Mouse (Mus musculus): ENCODE measurements around the gene Olfr1497. TPM values are rescaled to one million over a fixed set of nuclear protein-coding genes. Genes with fewer than 3 reads are reported as not detected.
"Not testable (repeated sequence)": the region's sequence is repeated elsewhere in the genome, so short reads cannot be mapped to it uniquely, and the experiment has no call there.

The Olfr1497 gene
- not detected in 2 replicates for polyA plus RNA-seq (2012; rRNA removed)

DNA sequence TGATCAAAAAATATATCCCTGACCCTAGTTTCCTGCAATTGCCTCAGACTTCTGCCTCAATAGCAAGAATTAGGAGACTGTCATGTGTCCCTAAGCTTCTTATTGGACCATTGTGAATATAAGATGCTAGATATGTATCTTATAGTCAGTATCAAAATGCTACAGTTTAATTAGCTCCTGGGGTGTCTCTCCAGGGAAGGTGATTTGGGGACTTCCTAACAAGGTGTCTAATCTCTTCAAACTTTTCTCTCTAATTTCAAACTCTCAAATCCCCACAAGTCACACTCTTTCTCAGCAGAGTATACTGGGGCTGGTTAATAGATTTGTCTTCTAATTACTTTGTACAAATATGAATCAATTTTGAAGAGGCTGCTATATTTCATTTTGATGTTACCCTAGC lies at the start of gene Olfr1497:
Gene Olfr1497, minus strand, starts transcription at position 101 of the 400 bp plus-strand sequence.
- H3K27ac ChIP-seq (ENCODE audit: insufficient read depth, low read depth, low read length): no peak within 1 kb of the TSS
- no peak within 1 kb of the TSS for H3K4me3 ChIP-seq (ENCODE audit: low read depth, low read length)
- H3K36me3 ChIP-seq (ENCODE audit: control insufficient read depth, insufficient read depth, low read length): no peaks in the 10 kb centered on the region
- H3K27me3 ChIP-seq (ENCODE audit: control insufficient read depth, insufficient read depth, low read length): no peaks in the 10 kb centered on the region
- H3K4me1 ChIP-seq (ENCODE audit: control insufficient read depth, insufficient read depth, insufficient read length, low read length): no peaks in the 10 kb centered on the region
- TF ChIP-seq POLR2A (IDR thresholded peaks at IDR 0.05; ENCODE audit: low read depth, low read length) (no peak), CTCF (IDR thresholded peaks at IDR 0.05; ENCODE audit: extremely low read depth, insufficient read length, insufficient replicate concordance, low read depth, low read length) (no peak)

DNA sequence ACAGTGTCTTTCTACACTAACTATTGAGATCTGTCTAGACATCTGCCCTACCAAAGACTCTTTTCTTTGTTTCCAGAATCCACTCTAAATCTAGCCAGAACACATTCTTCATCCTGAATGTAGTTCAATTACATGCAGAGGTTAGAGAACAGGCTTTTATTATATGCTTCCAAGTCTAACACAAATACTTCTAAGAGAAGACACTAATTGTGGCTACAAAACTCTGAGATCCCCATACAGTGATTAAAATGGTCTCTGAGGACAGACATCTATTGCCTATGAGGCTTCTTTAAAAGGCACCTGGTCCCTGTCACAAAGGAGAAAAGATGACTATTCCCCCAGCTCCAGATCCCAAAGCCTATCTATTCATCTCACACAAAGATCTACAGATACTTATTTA lies 32.4 kb upstream of the Olfr1497 start, which contains the start of gene Olfr1500:
Gene Olfr1500, minus strand, starts transcription at position 101 of the 400 bp plus-strand sequence.
- H3K4me1 ChIP-seq (ENCODE audit: control insufficient read depth, insufficient read depth, insufficient read length, low read length): no peaks in the 10 kb centered on the region
- no peaks in the 10 kb centered on the region for H3K27me3 ChIP-seq (ENCODE audit: control insufficient read depth, insufficient read depth, low read length)
- H3K36me3 ChIP-seq (ENCODE audit: control insufficient read depth, insufficient read depth, low read length): no peaks in the 10 kb centered on the region
- no peak within 1 kb of the TSS for H3K4me3 ChIP-seq (ENCODE audit: low read depth, low read length)
- H3K27ac ChIP-seq (ENCODE audit: insufficient read depth, low read depth, low read length): no peak within 1 kb of the TSS
- TF ChIP-seq CTCF (IDR thresholded peaks at IDR 0.05; ENCODE audit: extremely low read depth, insufficient read length, insufficient replicate concordance, low read depth, low read length) (no peak), POLR2A (IDR thresholded peaks at IDR 0.05; ENCODE audit: low read depth, low read length) (no peak)

DNA sequence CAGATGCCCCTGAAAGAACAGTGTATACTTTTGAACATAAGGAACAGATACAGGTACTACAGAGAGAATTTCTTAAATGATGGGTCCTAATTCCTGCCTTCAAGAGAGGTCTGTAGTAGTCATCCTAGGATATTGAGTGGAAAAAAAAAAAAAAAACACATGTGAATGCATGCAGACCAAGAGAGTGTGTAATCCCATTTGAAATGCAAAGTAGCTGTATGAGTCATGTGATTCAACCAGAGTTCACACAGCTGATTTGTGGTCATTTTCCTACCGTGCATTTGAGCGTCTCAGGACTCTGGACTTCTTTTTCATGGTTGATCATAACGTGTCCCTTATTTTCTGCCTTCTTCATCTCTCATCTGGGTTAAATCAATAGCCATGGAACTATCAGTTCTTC lies 30.4 kb upstream of the Olfr1497 start:
- TF ChIP-seq CTCF (IDR thresholded peaks at IDR 0.05; ENCODE audit: extremely low read depth, insufficient read length, insufficient replicate concordance, low read depth, low read length) (no peak), POLR2A (IDR thresholded peaks at IDR 0.05; ENCODE audit: low read depth, low read length) (no peak)
- no peaks in the 10 kb centered on the region for H3K4me1 ChIP-seq (ENCODE audit: control insufficient read depth, insufficient read depth, insufficient read length, low read length)
- WGBS: 71% methylated on average over 3 of the region's 3 CpGs
- H3K36me3 ChIP-seq (ENCODE audit: control insufficient read depth, insufficient read depth, low read length): no peaks in the 10 kb centered on the region
- H3K27ac ChIP-seq (ENCODE audit: insufficient read depth, low read depth, low read length): no peak overlapping the region
- no peak overlapping the region for H3K4me3 ChIP-seq (ENCODE audit: low read depth, low read length)
- no peaks in the 10 kb centered on the region for H3K27me3 ChIP-seq (ENCODE audit: control insufficient read depth, insufficient read depth, low read length)

DNA sequence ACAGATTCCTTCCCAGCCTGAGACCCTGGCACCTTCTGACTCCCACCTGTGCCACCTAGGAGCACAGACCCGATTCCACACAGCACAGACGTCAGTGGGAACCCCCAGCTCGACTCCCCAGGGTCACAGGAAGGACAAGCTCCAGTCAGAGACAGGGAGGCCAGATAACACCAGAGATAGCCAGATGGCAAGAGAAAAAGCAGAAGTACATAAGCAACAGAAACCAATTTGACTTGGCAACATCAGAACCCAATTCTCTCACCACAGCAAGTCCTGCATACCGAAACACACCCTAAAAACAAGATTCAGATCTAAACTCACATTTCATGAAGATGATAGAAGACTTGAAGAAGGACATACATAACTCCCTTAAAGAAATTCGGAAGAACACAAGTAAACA lies 22.8 kb upstream of the Olfr1497 start:
- Histone ChIP-seq H3K4me3 (ENCODE audit: low read depth, low read length) (no peak overlapping the region), H3K4me1 (ENCODE audit: control insufficient read depth, insufficient read depth, insufficient read length, low read length) (no peaks in the 10 kb centered on the region), H3K27ac (ENCODE audit: insufficient read depth, low read depth, low read length) (no peak overlapping the region), H3K27me3 (ENCODE audit: control insufficient read depth, insufficient read depth, low read length) (no peaks in the 10 kb centered on the region), H3K36me3 (ENCODE audit: control insufficient read depth, insufficient read depth, low read length) (no peaks in the 10 kb centered on the region)
- TF ChIP-seq CTCF (IDR thresholded peaks at IDR 0.05; ENCODE audit: extremely low read depth, insufficient read length, insufficient replicate concordance, low read depth, low read length): no peak
- no peak for TF ChIP-seq POLR2A (IDR thresholded peaks at IDR 0.05; ENCODE audit: low read depth, low read length)
- WGBS: 47% methylated on average over 5 of the region's 5 CpGs

DNA sequence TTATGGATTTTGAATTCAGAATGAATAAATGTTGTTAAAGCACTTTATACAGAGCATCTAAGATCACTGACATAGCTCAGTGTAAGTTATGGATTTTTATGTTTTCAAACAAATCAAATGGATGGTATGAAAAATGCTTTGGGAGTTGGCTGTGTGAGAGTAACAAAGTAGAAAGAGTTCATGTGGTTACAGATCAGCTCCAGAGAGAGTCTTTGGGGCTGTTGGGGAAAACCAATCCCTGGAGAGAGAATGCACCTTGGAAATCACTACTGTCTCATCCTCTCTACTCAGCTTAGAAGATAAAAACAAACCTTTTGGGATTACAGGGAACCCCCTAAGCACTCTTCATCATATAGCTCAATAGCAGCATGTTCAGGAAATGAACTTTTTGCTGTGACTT lies 21.3 kb upstream of the Olfr1497 start, which contains the start of gene Olfr1499:
Gene Olfr1499, minus strand, starts transcription at position 101 of the 400 bp plus-strand sequence.
- no peak within 1 kb of the TSS for H3K27ac ChIP-seq (ENCODE audit: insufficient read depth, low read depth, low read length)
- H3K27me3 ChIP-seq (ENCODE audit: control insufficient read depth, insufficient read depth, low read length): no peaks in the 10 kb centered on the region
- H3K36me3 ChIP-seq (ENCODE audit: control insufficient read depth, insufficient read depth, low read length): no peaks in the 10 kb centered on the region
- no peak within 1 kb of the TSS for H3K4me3 ChIP-seq (ENCODE audit: low read depth, low read length)
- no peaks in the 10 kb centered on the region for H3K4me1 ChIP-seq (ENCODE audit: control insufficient read depth, insufficient read depth, insufficient read length, low read length)
- TF ChIP-seq CTCF (IDR thresholded peaks at IDR 0.05; ENCODE audit: extremely low read depth, insufficient read length, insufficient replicate concordance, low read depth, low read length): no peak
- no peak for TF ChIP-seq POLR2A (IDR thresholded peaks at IDR 0.05; ENCODE audit: low read depth, low read length)

DNA sequence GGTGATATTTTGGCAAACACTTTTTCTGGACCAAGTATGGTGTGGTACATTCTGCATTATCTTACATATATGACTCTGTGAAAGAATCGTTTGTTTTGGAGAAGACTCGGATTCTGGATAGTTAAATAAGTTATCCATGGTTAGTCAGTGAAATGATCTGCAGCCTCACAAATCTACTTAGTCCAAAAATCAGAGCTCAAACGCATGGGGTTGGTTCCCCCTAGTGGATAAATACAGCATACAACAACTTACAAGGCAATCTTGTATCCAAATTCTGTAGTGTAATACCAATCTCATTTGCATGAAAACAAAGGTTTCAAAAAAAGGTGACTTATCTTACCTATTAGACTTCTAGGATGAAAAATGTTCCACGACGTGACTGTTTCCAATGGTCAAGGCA lies 20.8 kb upstream of the Olfr1497 start:
- Histone ChIP-seq H3K4me1 (ENCODE audit: control insufficient read depth, insufficient read depth, insufficient read length, low read length) (no peaks in the 10 kb centered on the region), H3K27ac (ENCODE audit: insufficient read depth, low read depth, low read length) (no peak overlapping the region), H3K36me3 (ENCODE audit: control insufficient read depth, insufficient read depth, low read length) (no peaks in the 10 kb centered on the region), H3K27me3 (ENCODE audit: control insufficient read depth, insufficient read depth, low read length) (no peaks in the 10 kb centered on the region), H3K4me3 (ENCODE audit: low read depth, low read length) (no peak overlapping the region)
- WGBS: 29% methylated on average over 5 of the region's 5 CpGs
- TF ChIP-seq CTCF (IDR thresholded peaks at IDR 0.05; ENCODE audit: extremely low read depth, insufficient read length, insufficient replicate concordance, low read depth, low read length) (no peak), POLR2A (IDR thresholded peaks at IDR 0.05; ENCODE audit: low read depth, low read length) (no peak)

DNA sequence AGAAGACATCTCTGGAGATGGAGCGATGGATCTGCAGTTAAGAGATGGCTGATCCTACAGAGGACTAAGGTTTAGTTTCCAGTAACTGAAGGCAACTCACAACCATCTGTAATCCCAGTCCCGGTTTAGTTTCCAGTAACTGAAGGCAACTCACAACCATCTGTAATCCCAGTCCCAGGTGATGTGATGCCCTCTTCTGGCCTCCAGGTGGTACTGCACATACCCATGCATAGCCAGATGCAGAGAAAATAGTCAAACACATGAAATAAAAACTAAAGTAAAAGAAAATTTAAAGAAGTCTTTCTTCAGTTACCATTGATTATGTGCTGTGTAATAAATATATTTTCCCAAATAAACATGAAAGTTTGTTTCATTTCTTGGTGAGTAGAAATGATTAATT lies 14.8 kb upstream of the Olfr1497 start:
- no peaks in the 10 kb centered on the region for H3K27me3 ChIP-seq (ENCODE audit: control insufficient read depth, insufficient read depth, low read length)
- no peaks in the 10 kb centered on the region for H3K4me1 ChIP-seq (ENCODE audit: control insufficient read depth, insufficient read depth, insufficient read length, low read length)
- no peak overlapping the region for H3K27ac ChIP-seq (ENCODE audit: insufficient read depth, low read depth, low read length)
- H3K4me3 ChIP-seq (ENCODE audit: low read depth, low read length): no peak overlapping the region
- no peaks in the 10 kb centered on the region for H3K36me3 ChIP-seq (ENCODE audit: control insufficient read depth, insufficient read depth, low read length)
- 52% methylated on average over 2 of the region's 2 CpGs for WGBS
- TF ChIP-seq CTCF (IDR thresholded peaks at IDR 0.05; ENCODE audit: extremely low read depth, insufficient read length, insufficient replicate concordance, low read depth, low read length): no peak
- no peak for TF ChIP-seq POLR2A (IDR thresholded peaks at IDR 0.05; ENCODE audit: low read depth, low read length)

DNA sequence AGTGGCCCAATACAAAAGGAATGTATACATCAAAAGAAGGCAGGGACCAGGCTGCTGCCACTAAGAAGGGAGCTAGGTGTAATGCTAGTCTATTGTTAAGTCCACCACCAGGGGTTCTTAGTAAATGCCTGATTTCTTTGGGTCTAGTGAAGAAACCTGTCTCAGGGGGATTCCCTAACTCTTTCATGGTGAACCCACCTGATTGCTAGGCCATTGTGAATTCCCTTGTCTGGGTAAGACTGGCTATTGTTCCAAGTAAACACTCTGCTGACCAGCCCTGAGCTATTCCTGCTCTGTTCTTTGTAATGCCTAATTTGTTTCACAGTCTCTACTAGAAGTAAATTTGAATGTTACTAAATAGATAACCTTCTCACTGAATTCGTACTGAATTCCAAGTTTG lies 7.5 kb upstream of the Olfr1497 start:
- H3K36me3 ChIP-seq (ENCODE audit: control insufficient read depth, insufficient read depth, low read length); H3K4me1 ChIP-seq (ENCODE audit: control insufficient read depth, insufficient read depth, insufficient read length, low read length); H3K27me3 ChIP-seq (ENCODE audit: control insufficient read depth, insufficient read depth, low read length); H3K4me3 ChIP-seq (ENCODE audit: low read depth, low read length); H3K27ac ChIP-seq (ENCODE audit: insufficient read depth, low read depth, low read length): not testable (repeated sequence)
- 55% methylated on average over 1 of the region's 1 CpGs for WGBS
